Mouse (Mus musculus): ENCODE data around the gene Bloc1s6. TPM values are rescaled to one million over a fixed set of nuclear protein-coding genes. Genes with fewer than 3 reads are reported as not detected.

Bloc1s6 gene
- total RNA-seq, 2 experiments from 2014 or later = 19.0 to 20.9 TPM

- DNase-seq = peak; percentile 70
These were observed 26.9 kb downstream of the Bloc1s6 start, which contains the start of gene Sqor for GRCm38 (mm10) chr2:122765071-122765793. Sqor (plus strand) TSS chr2:122765237.

GRCm38 (mm10) chr2:122765794-122766145 lies 27.5 kb downstream of the Bloc1s6 start:
- no peak for DNase-seq

- no peak for DNase-seq
These were observed 32.7 kb downstream of the Bloc1s6 start for GRCm38 (mm10) chr2:122771002-122771401.

- no peak for DNase-seq
These were observed 34.6 kb downstream of the Bloc1s6 start for GRCm38 (mm10) chr2:122772899-122773298.

- DNase-seq = no peak
These were observed 37.2 kb downstream of the Bloc1s6 start for GRCm38 (mm10) chr2:122775491-122775890.

GRCm38 (mm10) chr2:122776823-122777222 lies 38.5 kb downstream of the Bloc1s6 start:
- no peak for DNase-seq

GRCm38 (mm10) chr2:122779967-122780366 lies 41.7 kb downstream of the Bloc1s6 start:
- no peak for DNase-seq

- no peak for DNase-seq
These were observed 42.1 kb downstream of the Bloc1s6 start for GRCm38 (mm10) chr2:122780447-122780846.

GRCm38 (mm10) chr2:122781590-122782356 lies 43.5 kb downstream of the Bloc1s6 start:
- DNase-seq = no peak

- DNase-seq = no peak
These were observed 45.4 kb downstream of the Bloc1s6 start for GRCm38 (mm10) chr2:122783730-122784129.

GRCm38 (mm10) chr2:122784701-122785100 lies 46.4 kb downstream of the Bloc1s6 start:
- no peak for DNase-seq

GRCm38 (mm10) chr2:122786167-122786566 lies 47.9 kb downstream of the Bloc1s6 start:
- no peak for DNase-seq

- no peak for DNase-seq
These were observed 51.0 kb downstream of the Bloc1s6 start for GRCm38 (mm10) chr2:122789311-122789710.

GRCm38 (mm10) chr2:122789730-122790129 lies 51.4 kb downstream of the Bloc1s6 start:
- DNase-seq = no peak

Other genes starting within 250 kb of the Bloc1s6 start
- 100 to 1,000 TPM; 181 to 186 TPM for gene Gatm, start 127.2 kb upstream of the Bloc1s6 start, total RNA-seq (2021)
- gene AA467197, start 101.5 kb upstream of the Bloc1s6 start, total RNA-seq (2021) = under 1 TPM in 1 of 2 experiments, not detected in 1; 0.34 TPM
- gene Slc30a4, start 35.8 kb upstream of the Bloc1s6 start, total RNA-seq (2021) = 10 to 100 TPM; 17.9 to 19.1 TPM
- gene Sqor, start 26.7 kb downstream of the Bloc1s6 start, total RNA-seq (2021) = 10 to 100 TPM; 10.4 to 11.2 TPM